Mouse (Mus musculus) 3134 (cell line): ENCODE measurements around the gene Cela1.

Source experiments
- DNase-seq: peaks from one replicate; pipeline ENCODE4 v3.0.0-alpha.2; 2011; ENCODE audit warnings: low spot score; ENCODE audit not compliant: insufficient read length; ENCODE audit errors: extremely low read depth

The Cela1 gene

DNA sequence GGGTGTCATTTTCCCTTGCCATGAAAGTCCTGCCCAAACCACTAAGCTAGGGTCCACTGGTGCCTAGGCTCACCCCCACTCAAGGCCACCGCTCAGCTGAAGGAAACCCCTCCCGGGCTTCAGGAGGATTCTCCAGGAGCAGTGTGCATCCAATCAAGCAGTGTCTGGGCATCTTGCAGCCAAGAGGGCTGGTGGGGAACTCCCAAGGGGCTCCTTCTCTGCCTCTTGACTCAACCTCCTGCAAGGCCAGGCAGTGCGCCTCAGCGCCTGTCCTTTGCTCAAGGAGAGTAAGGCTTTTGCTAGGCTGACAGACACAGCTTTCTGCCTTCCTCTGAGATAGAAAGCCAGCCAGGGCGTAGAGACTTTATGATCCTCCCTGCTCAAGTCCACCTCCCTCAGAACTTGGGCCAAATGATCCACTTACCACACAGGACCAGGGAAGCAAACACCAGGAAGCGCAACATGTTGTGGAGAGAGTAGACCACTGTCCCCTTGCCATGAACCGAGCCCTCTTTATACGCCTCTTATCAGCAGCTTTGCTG, at the start of gene Cela1:
TSS of gene Cela1 (minus strand) at position 492 of the 542 bp plus-strand sequence.
- no peak for DNase-seq

GRCm38 (mm10) chr15:100735953-100736300, 48.2 kb upstream of the Cela1 start:
- no peak for DNase-seq

DNA sequence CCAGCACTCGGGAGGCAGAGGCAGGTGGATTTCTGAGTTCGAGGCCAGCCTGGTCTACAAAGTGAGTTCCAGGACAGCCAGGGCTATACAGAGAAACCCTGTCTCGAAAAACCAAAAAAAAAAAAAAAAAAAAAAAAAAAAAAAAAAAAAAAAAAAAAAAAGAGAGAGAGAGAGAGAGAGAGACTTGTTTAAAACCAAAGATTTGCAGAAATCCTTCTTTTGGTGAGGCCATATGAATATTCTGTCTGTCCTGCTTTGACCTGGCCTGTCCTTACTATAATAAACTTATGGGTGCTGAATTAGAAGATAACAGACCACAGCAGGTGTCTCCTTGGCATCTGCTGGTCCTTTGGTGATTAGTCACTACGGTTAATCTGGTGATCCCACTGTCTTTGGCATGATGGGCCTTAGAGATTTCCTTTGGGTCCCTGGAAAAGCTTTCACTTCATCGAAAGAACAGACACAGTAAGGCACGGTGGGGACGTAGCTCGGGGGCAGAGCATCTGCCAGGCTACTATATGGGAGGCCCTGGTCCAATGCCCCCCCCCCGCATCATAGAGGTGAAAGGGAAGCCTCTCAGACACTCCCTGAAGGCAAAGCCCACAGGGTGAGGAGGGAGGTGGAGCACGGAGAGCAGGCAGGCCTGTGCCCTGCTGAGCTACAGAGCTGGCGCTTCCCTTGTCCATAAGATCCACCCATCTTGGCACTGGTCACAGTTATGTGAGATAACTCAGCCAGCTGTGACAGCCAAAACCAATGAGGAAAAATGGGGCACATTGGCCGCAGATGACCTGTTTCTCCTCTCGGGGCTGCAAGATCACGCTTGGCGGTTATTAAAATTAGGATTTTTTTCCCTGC, 47.6 kb upstream of the Cela1 start:
- DNase-seq: no peak

DNA sequence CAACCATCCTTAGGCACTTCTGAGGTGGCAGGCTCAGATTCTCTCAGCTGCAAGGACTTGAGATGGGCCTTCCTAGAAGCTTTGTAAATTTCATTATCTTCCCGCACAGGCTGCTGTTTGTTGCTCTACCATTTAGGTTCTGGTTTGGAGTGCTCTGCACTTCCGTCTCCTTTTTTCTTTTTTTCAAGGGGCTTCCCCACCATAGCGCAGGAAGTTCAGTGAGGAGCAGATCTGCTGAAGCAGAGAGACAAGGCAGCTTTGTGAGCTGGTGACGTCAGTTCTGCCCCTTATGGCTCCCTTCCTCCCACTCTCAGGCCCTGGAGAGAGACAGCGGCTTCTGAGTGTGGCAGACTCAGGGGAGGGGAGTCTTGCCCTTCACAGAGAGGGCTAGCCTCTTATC, 44.9 kb upstream of the Cela1 start:
- no peak for DNase-seq

- DNase-seq: no peak
Measured at GRCm38 (mm10) chr15:100731081-100731480, 43.4 kb upstream of the Cela1 start.

DNA sequence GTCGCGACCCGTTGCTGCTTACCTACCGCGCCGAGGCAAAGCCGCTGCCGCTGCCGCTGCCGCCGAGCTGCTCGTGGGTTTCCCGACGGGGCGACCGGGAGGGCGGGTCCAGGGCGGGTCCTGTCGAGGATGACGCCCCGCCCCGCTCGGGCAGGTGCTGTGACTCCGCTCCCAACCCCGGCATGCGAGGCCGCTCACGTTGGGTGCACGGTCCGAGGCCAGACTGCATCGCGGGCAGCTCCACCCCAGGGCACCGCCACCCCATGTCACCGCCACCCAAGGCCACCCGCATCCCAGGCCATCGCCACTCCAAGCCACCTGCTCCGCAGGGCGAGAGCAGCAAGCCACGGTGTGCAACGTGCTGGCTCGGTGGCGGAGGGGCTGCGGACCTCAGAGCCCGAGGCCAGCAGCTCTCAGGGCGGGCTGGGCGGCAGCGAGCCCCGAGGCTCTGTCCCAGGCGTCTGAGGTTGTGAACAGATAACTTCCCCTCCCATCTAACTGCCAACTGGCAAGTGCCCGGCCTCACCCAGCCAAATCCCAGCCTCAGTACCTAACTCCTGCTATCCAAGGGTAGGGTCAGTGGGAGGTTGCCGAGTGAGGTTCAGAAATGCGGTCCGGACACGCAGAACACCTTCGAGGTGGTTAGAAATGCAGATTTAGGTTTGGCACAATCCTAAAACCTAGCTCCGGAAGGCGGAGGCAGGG, 41.7 kb upstream of the Cela1 start, which contains the start of gene Galnt6:
TSS of gene Galnt6 (minus strand) at position 96 of the 705 bp plus-strand sequence.
- no peak for DNase-seq

- no peak for DNase-seq
Measured at GRCm38 (mm10) chr15:100728586-100728985, 40.9 kb upstream of the Cela1 start.

GRCm38 (mm10) chr15:100727834-100728233, 40.1 kb upstream of the Cela1 start:
- no peak for DNase-seq

GRCm38 (mm10) chr15:100726721-100727120, 39.0 kb upstream of the Cela1 start:
- no peak for DNase-seq

GRCm38 (mm10) chr15:100723505-100723904, 35.8 kb upstream of the Cela1 start:
- DNase-seq: no peak

DNA sequence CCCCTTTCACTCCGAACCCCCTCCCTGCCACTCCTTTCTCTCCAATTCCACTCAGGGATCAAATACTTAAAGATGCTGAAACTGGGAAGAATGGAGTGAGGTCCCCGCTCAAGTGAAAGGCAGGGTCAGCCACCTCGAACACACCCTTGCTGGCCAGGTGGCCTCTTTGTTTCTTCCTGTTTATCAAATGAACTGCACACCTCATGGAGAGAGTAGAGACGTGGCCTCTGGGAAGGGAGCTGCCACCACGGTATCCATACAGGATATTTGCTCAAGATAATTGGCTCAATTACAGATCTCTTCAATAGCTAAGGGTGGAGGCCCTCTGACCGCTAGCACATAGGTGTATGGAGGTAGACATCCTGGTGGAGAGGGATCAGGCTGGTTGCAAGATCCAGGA, 34.8 kb upstream of the Cela1 start:
- no peak for DNase-seq

- DNase-seq: no peak
Measured at GRCm38 (mm10) chr15:100722026-100722425, 34.3 kb upstream of the Cela1 start.

DNA sequence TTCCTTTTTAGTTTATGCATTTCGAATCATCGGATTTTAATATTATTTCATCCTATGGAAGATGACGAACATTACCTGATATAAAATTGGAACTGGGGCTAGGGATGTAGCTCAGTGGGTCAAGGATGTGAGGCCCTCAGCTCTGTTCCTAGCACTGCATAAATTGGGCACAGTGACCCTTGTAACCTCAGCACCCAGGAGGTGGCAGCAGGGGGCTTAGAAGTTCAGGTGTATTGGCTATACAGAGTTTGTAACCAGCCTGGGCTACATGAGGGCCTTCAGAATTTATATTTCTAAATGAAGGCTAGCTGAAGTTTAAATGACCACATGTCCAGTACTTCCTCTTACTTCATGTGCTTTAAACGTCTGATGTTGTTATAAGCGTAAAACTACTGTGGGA, 33.7 kb upstream of the Cela1 start:
- no peak for DNase-seq

- DNase-seq: no peak
Measured at GRCm38 (mm10) chr15:100720066-100720465, 32.3 kb upstream of the Cela1 start.

GRCm38 (mm10) chr15:100719217-100719616, 31.5 kb upstream of the Cela1 start:
- no peak for DNase-seq

- DNase-seq: no peak
Measured at GRCm38 (mm10) chr15:100718572-100718971, 30.9 kb upstream of the Cela1 start.

DNA sequence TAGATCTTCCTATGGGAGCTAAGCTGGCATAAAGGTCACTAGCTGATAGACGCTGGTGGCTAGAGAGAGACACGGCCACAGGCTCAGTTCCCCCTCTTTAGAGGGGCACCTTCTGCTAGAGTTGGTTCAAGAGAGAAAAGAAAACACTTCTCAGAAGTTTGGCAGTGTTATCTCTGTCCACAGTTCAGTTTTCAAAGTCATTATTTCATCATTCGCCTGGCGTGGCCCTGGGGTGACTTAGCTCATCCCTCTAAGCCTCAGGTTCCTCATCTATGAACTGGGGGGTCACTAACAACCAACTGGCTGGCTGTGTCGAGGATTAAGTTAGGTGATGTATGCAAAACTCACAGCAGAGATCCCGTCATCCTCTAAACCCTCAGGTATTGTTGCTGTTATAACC, 30.2 kb upstream of the Cela1 start:
- DNase-seq: no peak

GRCm38 (mm10) chr15:100715399-100715993, 27.8 kb upstream of the Cela1 start:
- DNase-seq: no peak

DNA sequence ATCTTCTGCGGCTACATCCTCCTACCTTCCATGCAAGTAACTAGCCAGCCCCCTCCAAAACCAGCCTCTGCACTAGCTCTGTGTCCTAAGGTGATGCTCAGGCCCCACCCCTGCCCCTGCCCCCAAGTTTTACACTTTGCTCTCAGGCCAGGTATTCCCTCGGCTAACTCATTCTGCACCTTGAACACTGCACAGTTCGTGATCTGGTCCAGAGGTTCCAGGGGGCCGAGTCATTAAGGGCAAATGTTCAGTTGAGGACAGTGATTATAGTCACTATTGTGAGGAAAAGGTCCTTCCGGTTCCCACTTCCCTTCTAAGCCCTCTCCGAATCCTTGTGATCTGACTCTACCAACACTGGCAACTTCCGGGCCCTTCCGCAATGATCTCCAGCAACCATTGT, 26.7 kb upstream of the Cela1 start:
- DNase-seq: no peak

DNA sequence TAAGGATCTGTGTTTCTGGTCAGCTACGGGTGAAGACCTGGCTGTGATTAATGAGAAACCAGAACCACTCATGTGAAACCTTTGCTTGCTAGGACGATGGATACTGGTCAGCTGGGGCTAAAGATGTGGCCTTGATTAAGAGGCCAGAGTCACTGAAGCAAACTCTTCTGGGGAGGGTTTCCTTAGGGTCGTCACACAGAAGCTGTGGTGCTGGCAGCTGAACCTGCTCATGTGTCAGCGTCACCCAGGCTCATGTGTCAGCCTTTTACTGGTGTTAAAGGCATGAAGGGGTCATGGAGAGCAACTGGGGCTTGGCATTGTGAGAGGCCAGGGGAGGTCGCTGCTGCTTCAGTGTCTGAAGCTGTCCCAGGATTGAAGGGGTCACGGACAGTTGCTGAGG, 23.1 kb upstream of the Cela1 start:
- no peak for DNase-seq

DNA sequence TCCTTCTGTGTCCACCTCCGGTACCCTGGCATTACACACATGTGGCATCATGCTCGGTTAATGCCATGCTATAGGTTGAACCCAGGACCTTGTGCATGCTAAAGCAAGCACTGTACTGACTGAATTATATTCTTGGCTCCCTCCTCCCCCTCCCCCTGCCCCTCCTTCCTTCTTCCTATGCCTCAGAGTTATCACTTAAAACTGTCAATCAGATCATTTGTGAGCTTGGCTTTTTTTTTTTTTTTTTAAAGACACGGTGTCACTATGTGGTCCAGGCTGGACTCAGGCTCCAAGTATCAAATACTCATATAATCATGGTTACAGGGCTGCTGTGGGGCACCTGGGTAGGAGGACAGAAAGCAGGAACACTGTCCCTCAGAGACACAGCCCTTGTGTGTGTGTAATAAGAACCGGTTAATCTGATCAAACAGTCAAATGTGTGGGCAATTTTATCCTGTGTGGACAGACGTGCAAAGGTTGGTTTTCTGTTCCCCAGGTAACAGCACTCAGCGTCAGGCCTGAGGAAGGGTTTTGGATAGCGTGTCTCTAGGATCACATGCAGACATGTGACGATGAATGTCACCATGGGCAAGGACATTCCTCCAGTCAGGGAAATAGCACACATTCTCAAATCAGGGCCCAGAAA, 20.8 kb upstream of the Cela1 start:
- DNase-seq: no peak
